Mouse (Mus musculus) midbrain, embryonic 12.5 days (tissue): ENCODE data around the gene Rad51c. TPM values are rescaled to one million over a fixed set of nuclear protein-coding genes. Genes with fewer than 3 reads are reported as not detected.
"Not testable (repeated sequence)": the region's sequence is repeated elsewhere in the genome, so short reads cannot be mapped to it uniquely, and the experiment has no call there.

ENCODE experiments used
- ATAC-seq: fragments of 200-750 bp; cut with Nextera tagmentation; 2 replicates; pipeline ENCODE4 v1.8.0; 2017; ENCODE audit warnings: low read depth, moderate TSS enrichment, moderate library complexity; ENCODE audit not compliant: low FRiP score
- H3K27ac ChIP-seq: fragments of 300-500 bp; sonication (generic); replicated peaks from 2 replicates; pipeline ENCODE4 v1.5.1; 2016; ENCODE audit warnings: mild to moderate bottlenecking
- H3K27me3 ChIP-seq: fragments of 300-500 bp; sonication (generic); 2 replicates; pipeline ENCODE4 v1.6.1; 2016; ENCODE audit warnings: mild to moderate bottlenecking
- H3K36me3 ChIP-seq: fragments of 300-500 bp; sonication (generic); 2 replicates; pipeline ENCODE4 v1.6.1; 2016
- H3K4me1 ChIP-seq: fragments of 300-500 bp; sonication (generic); 2 replicates; pipeline ENCODE4 v1.6.1; 2016
- H3K4me2 ChIP-seq: fragments of 300-500 bp; sonication (generic); replicated peaks from 2 replicates; pipeline ENCODE4 v1.6.1; 2016; ENCODE audit warnings: mild to moderate bottlenecking, moderate library complexity
- H3K4me3 ChIP-seq: fragments of 300-500 bp; sonication (generic); 2 replicates; pipeline ENCODE4 v1.5.1; 2016; ENCODE audit warnings: mild to moderate bottlenecking
- H3K9ac ChIP-seq: fragments of 300-500 bp; sonication (generic); replicated peaks from 2 replicates; pipeline ENCODE4 v1.6.1; 2016; ENCODE audit warnings: mild to moderate bottlenecking, moderate library complexity
- H3K9me3 ChIP-seq: fragments of 300-500 bp; sonication (generic); 2 replicates; pipeline ENCODE4 v1.6.1; 2016; ENCODE audit warnings: mild to moderate bottlenecking
- WGBS: fragments of 180-500 bp; shearing (Covaris S2); methylation state at CpG from one replicate; pipeline ENCODE4 v1.1.7; 2016; 5-methylcytosine and 5-hydroxymethylcytosine counted together
- polyA plus RNA-seq: library from polyadenylated mRNA; unstranded; fragments of >200 nt; fragmentation: Nextera tagmentation; extraction: Ambion mirVana; gene quantifications from 2 replicates; pipeline ENCODE4 v1.2.1, GENCODE M21; 2016

Gene Rad51c
- polyA plus RNA-seq, 1 experiment from 2014 or later: 9.8 TPM

GRCm38 (mm10) chr11:87429363-87429762 is 24.6 kb upstream of the Rad51c start:
- H3K27ac ChIP-seq: no peak overlapping the region
- no peaks in the 10 kb centered on the region for H3K9me3 ChIP-seq
- H3K27me3 ChIP-seq: no peaks in the 10 kb centered on the region
- no peak overlapping the region for H3K9ac ChIP-seq
- no peaks in the 10 kb centered on the region for H3K36me3 ChIP-seq
- H3K4me3 ChIP-seq: no peak overlapping the region
- H3K4me2 ChIP-seq: no peak overlapping the region
- no peak for ATAC-seq
- 86% methylated on average over 4 of the region's 4 CpGs for WGBS
- peaks cover 5% of the 10 kb centered on the region; the same call in 1 of the 2 replicates for H3K4me1 ChIP-seq

GRCm38 (mm10) chr11:87428051-87428673 is 23.4 kb upstream of the Rad51c start:
- no peak overlapping the region for H3K4me2 ChIP-seq
- no peaks in the 10 kb centered on the region for H3K27me3 ChIP-seq
- peaks cover 5% of the 10 kb centered on the region; the same call in 1 of the 2 replicates for H3K4me1 ChIP-seq
- H3K9me3 ChIP-seq: no peaks in the 10 kb centered on the region
- no peak overlapping the region for H3K27ac ChIP-seq
- H3K9ac ChIP-seq: no peak overlapping the region
- H3K4me3 ChIP-seq: no peak overlapping the region
- H3K36me3 ChIP-seq: no peaks in the 10 kb centered on the region
- 67% methylated on average over 2 of the region's 2 CpGs for WGBS
- ATAC-seq: no peak

GRCm38 (mm10) chr11:87427273-87428050 is 22.7 kb upstream of the Rad51c start:
- no peak for ATAC-seq
- Histone ChIP-seq H3K36me3 (no peaks in the 10 kb centered on the region), H3K4me1 (peaks cover 5% of the 10 kb centered on the region; the same call in 1 of the 2 replicates), H3K9me3 (no peaks in the 10 kb centered on the region), H3K4me2 (no peak overlapping the region), H3K27me3 (no peaks in the 10 kb centered on the region), H3K4me3 (no peak overlapping the region), H3K9ac (no peak overlapping the region), H3K27ac (peak overlapping the region; percentile 74)
- 78% methylated on average over 1 of the region's 1 CpGs for WGBS

GRCm38 (mm10) chr11:87426450-87427250 is 21.9 kb upstream of the Rad51c start:
- not testable (repeated sequence) for H3K9me3 ChIP-seq, H3K27me3 ChIP-seq, H3K36me3 ChIP-seq
- Histone ChIP-seq H3K4me2 (peak overlapping the region; percentile 50), H3K4me3 (peak overlapping the region; percentile 37), H3K27ac (peak overlapping the region; percentile 74), H3K4me1 (peaks cover 11% of the 10 kb centered on the region; the same call in 1 of the 2 replicates), H3K9ac (peak overlapping the region; percentile 35; the same call in 1 of the 2 replicates)
- WGBS: under 1% methylated on average over 24 of the region's 24 CpGs
- ATAC-seq: peak; percentile 89

GRCm38 (mm10) chr11:87426121-87426449 is 21.3 kb upstream of the Rad51c start:
- 1% methylated on average over 7 of the region's 7 CpGs for WGBS
- Histone ChIP-seq H3K27ac (peak overlapping the region; percentile 39), H3K9ac (peak overlapping the region; percentile 35; the same call in 1 of the 2 replicates)

GRCm38 (mm10) chr11:87423551-87424325 is 19.0 kb upstream of the Rad51c start:
- no peak for ATAC-seq
- WGBS: 47% methylated on average over 6 of the region's 6 CpGs
- H3K4me2 ChIP-seq: no peak overlapping the region; the same call in 1 of the 2 replicates
- peaks cover 11% of the 10 kb centered on the region; the same call in 1 of the 2 replicates for H3K4me1 ChIP-seq
- no peaks in the 10 kb centered on the region for H3K36me3 ChIP-seq
- H3K4me3 ChIP-seq: no peak overlapping the region
- H3K27me3 ChIP-seq: no peaks in the 10 kb centered on the region
- no peaks in the 10 kb centered on the region for H3K9me3 ChIP-seq
- no peak overlapping the region for H3K9ac ChIP-seq
- H3K27ac ChIP-seq: peak overlapping the region; percentile 68

More at GRCm38 (mm10) chr11:87426121-87426449, 21.3 kb upstream of the Rad51c start:
- Histone ChIP-seq H3K4me3 (peak overlapping the region; percentile 37), H3K4me2 (peak overlapping the region; percentile 50), H3K36me3 (no peaks in the 10 kb centered on the region), H3K4me1 (peaks cover 11% of the 10 kb centered on the region; the same call in 1 of the 2 replicates), H3K27me3 (no peaks in the 10 kb centered on the region), H3K9me3 (no peaks in the 10 kb centered on the region)
- 0 out of 2 replicates have a peak, but pooled peaks have one; percentile 52 for ATAC-seq

- Histone ChIP-seq H3K4me2 (peak overlapping the region; percentile 53), H3K9me3 (no peaks in the 10 kb centered on the region), H3K27me3 (no peaks in the 10 kb centered on the region), H3K4me1 (peaks cover 9% of the 10 kb centered on the region; the same call in 1 of the 2 replicates), H3K36me3 (no peaks in the 10 kb centered on the region), H3K9ac (peak overlapping the region; percentile 44), H3K4me3 (peak overlapping the region; percentile 39), H3K27ac (peak overlapping the region; percentile 73)
- ATAC-seq: peak; percentile 84
- WGBS: under 1% methylated on average over 26 of the region's 26 CpGs
Measured at GRCm38 (mm10) chr11:87422511-87423340, 18.0 kb upstream of the Rad51c start.

GRCm38 (mm10) chr11:87421760-87422201 is 17.0 kb upstream of the Rad51c start:
- WGBS: 40% methylated on average over 6 of the region's 6 CpGs
- peak overlapping the region; percentile 39 for H3K4me3 ChIP-seq
- H3K4me2 ChIP-seq: peak overlapping the region; percentile 53
- no peak for ATAC-seq
- H3K4me1 ChIP-seq: peaks cover 6% of the 10 kb centered on the region; the same call in 1 of the 2 replicates
- peak overlapping the region; percentile 73 for H3K27ac ChIP-seq
- peak overlapping the region; percentile 44 for H3K9ac ChIP-seq
- H3K9me3 ChIP-seq: no peaks in the 10 kb centered on the region
- H3K27me3 ChIP-seq: no peaks in the 10 kb centered on the region
- no peaks in the 10 kb centered on the region for H3K36me3 ChIP-seq

- no peak overlapping the region for H3K27ac ChIP-seq
- H3K36me3 ChIP-seq: no peaks in the 10 kb centered on the region
- no peak for ATAC-seq
- no peak overlapping the region for H3K4me2 ChIP-seq
- H3K27me3 ChIP-seq: no peaks in the 10 kb centered on the region
- no peak overlapping the region for H3K9ac ChIP-seq
- H3K9me3 ChIP-seq: no peaks in the 10 kb centered on the region
- H3K4me3 ChIP-seq: no peak overlapping the region
- peaks cover 6% of the 10 kb centered on the region; the same call in 1 of the 2 replicates for H3K4me1 ChIP-seq
Measured at GRCm38 (mm10) chr11:87420861-87421260, 16.1 kb upstream of the Rad51c start.

GRCm38 (mm10) chr11:87416120-87416519 is 11.4 kb upstream of the Rad51c start:
- Histone ChIP-seq H3K9me3 (no peaks in the 10 kb centered on the region), H3K27ac (no peak overlapping the region), H3K4me3 (no peak overlapping the region), H3K4me1 (no peaks in the 10 kb centered on the region), H3K27me3 (no peaks in the 10 kb centered on the region), H3K4me2 (no peak overlapping the region), H3K9ac (no peak overlapping the region), H3K36me3 (no peaks in the 10 kb centered on the region)
- ATAC-seq: no peak
- WGBS: 53% methylated on average over 5 of the region's 5 CpGs
